Mouse (Mus musculus): Measurements from ENCODE around the gene Nek8.

Gene Nek8

DNA sequence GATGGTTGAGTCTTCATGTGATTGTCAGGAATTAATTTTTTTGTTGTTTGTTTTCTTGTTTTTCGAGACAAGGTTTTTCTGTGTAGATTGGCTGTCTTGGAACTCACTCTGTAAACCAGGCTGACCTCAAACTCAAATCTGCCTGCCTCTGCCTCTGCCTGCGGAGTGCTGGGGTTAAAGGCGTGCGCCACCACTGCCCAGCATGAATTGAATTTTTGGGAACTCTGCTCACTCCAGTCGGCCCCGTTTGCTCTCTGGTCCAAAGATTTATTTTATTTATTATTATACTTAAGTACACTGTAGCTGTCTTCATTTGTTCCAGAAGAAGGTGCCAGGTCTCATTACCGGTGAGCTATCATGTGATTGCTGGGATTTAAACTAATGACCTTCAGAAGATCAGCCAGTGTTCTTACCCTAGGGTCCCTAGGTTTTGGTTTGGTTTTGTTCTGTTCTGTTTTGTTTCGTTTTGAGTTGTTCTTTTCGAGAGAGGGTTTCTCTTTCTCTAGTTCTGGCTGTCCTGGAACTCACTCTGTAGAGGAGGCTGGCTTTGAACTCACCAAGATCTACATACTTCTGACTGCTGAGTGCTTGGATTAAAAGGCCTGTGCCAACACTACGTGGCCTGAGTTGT, 7.5 kb upstream of the Nek8 start:
- DNase-seq (ENCODE audit: low read depth, low spot score) = no peak

DNA sequence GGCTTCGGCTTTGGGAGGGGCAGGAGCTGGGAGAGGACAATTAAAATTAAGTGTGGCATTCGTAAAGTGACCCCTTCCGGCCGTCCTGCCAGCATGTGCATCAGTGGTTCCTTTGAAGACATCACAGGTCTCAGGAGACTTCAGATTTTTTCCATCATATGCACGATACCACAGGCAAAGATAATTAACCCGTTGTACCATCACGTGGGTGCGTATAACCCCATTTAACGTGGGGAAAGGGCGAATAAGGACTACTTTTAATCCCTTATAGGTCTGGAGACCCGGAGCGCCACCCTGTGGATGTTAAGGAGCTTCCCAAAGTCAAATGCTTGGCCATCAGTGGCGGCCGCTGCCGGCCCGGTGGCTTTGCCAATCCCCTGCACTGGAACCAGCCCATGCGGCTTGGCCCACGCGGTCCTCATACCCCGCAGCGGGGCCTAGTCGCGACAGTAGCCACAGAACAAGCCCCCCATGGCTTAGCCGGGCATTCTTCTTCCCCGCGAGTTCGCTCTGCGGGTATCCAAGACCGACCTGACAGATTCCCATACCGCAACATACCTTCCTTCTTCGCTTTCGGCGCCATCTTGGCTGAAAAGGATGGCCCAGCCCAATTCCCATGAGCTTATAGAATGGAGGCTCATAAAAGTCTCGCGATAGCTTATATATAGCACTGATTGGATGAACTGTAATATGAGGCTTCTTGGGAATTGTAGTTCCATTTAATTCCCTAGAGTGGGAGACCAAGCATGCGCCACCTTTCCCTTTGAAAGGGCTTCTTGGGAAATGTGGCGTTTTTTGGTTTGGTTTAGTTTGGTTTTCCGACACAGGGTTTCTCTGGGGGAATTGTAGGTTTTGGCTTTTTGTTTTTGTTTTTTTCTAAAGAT, 6.7 kb upstream of the Nek8 start, which contains the start of gene Rpl23a:
Gene Rpl23a, minus strand, starts transcription at position 624 of the 884 bp plus-strand sequence.
- peak; percentile 92 for DNase-seq (ENCODE audit: low read depth, low spot score)

DNA sequence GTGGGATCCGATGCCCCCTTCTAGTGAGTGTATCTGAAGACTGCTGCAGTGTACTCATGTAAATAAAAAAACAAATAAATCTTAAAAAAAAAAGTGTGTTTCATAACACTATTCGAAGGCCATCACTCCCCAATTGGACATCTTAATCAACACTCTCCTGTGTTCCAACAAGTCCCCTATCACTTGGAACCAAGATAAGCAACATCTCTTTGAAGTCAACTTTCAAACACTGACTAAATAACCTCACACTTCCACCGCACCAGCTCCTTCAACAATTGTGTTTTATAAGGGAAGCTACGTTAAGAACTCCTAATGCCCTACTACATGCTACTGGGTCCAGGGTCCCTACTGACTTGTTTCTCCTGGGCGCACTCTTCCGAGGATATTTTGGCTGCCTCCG, 6.0 kb upstream of the Nek8 start:
- no peak for DNase-seq (ENCODE audit: low read depth, low spot score)

DNA sequence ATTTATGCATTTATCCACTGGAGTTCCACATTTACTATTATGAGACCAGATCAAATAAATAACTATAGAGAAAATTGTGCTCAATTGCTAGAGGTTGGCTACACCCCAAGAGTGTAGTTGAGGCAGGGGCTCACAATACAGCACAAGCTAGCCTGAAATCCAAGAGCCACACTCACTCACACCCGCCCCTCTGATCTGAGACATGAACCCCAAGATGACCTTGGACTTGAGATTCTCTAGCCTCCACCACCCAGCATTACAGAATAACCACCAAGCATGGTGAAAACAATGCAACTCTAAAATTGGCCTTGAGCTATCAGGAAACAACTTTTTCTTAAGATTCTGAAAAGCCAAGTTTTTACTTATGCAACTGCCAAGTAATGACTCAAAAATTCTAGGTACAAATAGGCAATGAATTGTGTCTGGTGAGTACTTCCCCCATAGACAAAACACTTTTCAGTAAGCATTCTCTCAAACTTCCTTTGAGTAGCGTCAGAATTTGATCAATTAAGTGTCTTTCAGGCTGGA, 5.4 kb upstream of the Nek8 start:
- no peak for DNase-seq (ENCODE audit: low read depth, low spot score)

DNA sequence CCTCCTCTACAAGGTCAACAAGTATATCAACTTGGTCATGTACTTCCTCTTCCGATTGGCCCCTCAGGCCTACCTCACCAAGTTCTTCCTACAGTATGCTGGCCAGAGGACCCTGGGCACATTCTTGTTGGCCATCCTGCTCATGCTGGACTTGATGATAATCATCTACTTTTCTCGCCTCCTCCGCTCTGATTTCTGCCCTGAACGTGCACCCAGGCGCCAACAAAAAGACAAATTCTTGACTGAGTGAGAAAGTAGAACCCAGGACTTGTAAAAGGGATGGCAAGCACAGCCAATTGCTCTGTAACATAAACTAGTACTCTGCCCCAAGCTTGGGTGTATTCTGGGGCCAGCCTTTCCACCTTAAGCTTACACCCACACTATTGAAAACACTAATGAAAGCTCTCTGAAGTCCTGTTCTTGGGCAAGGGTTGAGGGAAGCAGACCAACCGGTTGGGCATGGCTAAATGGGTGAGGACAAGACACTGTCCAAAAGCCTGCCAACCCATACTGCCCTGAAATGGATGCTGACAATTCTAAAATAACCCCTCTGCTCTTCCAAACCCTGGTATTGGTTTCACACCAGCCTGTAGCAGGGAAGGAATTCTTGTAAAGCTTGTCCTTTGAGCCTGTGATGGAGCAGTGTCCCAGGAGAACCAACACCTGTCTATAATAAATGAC, 3.7 kb upstream of the Nek8 start:
- DNase-seq (ENCODE audit: low read depth, low spot score) = peak; percentile 11

DNA sequence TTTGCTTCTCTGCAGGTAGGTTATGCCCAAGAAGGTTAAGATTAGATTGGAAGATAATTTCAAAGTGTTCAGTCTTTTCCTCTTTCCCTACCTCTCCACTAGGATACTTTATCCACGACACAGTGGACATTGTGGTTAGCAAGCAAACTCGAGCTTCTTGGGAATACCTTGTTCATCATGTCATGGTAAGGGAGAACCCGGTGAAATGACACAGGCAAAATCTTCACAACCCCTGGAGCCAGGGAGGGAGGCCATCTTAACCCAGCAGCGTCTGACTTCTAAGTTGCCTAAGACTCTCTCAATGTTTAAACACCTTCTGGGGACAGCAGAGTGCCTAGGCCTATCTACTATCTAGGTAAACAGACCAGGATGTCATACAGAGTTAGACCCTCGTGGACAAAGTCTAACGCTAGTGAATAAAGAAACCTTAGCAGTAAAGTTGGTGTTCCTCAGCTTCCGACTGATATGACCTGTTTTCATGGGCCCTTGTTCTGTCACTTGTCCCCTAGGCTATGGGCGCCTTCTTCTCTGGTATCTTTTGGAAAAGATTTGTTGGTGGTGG, 3.0 kb upstream of the Nek8 start:
- DNase-seq (ENCODE audit: low read depth, low spot score) = peak; percentile 3

DNA sequence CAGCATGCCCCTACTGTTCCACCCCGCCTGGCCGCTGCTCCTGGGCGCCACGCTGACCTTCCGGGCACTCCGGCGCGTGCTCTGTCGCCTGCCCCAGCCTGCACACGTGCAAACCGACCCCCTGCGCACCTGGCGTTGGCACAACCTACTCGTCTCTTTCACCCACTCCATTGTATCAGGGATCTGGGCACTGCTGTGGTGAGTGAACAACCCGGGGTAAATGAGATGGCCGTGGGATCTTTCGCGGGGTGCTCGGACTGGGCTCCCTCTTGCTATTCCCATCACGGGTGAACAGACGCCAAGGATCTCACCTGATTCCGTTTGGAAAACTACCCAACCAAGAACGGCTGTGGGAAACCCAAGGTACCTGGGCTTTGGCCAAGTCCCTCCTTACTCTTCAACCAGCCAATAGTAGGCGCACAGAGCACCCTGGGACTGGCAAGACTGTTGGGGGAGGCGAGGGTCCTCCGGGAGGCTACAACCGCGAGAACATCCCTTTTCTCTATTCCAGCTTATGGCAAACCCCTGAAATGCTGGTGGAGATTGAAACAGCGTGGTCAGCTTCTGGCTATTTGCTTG, 2.5 kb upstream of the Nek8 start:
- DNase-seq (ENCODE audit: low read depth, low spot score) = peak; percentile 37

DNA sequence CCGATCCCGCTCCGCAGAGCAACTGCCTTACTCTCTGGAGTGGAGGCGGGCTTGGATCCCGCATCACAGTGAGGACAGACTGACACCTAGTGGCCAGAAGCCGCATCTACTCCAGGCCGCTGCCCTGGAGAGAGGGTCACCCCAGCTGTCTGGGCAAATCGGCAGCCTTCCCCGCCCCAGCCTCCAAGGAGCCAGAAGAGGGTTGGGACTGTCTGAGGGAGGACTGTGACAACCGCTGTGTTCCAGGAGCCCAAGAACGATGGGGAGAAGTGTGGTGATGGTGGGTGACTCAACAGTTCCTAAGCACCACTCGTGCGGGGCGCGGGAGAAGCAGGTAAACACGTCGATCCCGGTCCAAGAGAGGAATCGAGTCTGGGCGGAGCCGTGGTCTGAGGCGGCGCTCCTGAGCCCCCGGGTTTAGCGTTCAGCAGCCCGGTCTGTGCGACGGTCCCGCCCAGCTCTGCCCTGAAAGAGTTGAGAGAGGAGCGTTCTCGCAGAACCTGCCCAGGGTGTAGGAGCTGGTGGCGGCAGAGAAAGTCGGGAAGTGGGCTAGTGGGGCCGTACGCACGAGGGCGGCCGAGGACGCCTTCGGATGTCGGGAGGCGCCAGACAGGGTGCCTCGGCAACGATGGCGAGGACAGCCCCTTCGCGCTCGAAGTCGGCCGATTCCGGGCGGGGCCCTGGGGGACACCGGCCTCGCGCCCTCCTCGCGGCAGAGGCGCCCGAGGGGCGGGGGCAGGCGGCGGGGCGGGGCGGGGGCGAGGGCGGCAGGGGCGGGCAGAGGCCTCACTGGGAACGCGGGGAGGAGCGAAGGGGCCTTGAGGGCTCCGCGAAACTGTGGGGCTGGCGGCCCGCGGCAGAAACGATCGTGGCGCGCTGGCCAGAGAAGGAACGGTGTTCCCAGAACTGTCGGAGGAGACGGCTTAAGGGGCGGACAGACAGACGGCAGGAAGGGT, 1.7 kb upstream of the Nek8 start:
- peak; percentile 91 for DNase-seq (ENCODE audit: low read depth, low spot score)

DNA sequence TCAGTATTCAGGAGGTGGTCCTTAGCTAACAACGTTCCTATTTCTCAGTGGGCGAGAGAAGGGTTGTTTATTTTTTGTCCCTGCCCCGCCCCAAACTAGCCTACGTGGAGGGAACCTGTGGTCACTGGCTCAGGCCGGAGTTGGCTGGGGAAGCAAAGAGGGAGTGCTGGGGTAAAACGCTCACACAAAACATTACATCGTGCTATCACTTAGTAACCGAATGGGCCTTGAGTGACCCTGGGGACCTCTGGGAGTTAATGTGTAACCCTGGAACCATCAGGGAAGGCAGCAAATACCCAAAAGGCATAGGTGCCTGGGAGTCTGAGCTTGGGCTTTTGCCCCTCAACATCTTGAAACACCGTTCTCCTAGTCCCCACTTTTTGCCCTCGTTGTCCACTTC, 962 bp upstream of the Nek8 start:
- no peak for DNase-seq (ENCODE audit: low read depth, low spot score)

DNA sequence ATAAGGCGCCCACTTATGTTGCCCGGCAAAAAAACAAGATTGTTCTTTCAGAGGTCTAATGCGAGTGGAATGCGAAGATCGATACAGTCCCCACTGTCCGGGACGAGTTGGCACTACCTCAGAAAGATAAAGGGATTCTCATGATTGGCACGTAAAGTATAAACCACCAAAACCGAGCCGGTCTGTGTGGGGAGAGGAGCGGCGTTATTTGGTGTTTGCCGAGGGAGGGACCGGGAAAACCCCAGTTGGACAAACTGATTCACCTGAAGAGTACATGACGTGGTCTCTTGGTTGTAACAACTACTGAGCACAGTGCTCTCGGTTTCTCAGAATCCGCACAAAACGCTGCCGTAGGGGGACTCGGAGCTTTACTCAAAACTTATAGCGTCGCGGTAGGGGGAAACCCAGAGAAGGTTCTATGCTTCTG, 443 bp upstream of the Nek8 start:
- DNase-seq (ENCODE audit: low read depth, low spot score) = peak; percentile 82

DNA sequence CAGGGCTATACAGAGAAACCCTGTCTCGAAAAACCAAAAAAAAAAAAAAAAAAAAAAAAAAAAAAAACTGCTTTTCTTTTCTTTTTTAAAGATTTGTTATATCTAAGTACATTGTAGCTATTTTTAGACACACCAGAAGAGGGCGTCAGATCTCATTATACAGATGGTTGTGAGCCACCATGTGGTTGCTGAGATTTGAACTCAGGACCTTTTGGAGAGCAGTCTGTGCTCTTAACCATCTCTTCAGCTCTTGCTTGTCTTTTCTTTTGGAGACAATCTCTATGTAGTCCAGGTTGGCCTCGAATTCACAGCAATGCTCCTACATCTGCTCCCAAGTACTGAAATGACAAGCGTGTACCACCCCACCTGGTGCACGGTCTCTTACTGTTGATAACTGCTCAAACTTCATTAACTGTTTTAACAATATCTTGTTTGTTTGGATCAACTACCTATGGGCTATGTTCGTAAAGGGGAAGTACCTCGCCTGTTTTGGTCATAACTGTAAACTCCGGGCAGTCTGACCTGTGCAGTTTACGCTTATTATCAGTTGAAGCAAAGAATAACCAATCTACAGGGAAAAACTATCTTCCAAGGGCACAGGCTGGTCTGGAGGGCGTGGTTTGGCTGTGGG, 589 bp downstream of the Nek8 start:
- no peak for DNase-seq (ENCODE audit: low read depth, low spot score)

DNA sequence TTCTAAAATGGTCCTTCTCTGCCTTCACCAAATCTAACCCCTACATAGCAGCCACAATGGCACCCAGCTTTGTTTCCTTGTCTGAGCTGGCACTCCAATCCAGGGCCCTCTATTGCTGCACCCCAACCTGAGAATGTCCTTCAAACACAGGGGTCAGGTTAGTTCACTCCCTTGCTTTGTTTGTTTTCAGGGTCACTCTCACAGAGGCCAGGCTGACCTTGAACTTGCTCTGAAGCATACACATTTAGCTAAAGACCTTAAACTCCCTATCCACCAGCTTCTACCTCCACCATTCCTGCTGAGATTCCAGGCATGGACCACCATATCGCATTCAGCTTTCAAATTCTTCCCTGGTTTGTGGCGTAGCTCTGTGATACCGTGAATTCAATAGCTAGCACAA, 2.0 kb downstream of the Nek8 start:
- no peak for DNase-seq (ENCODE audit: low read depth, low spot score)

DNA sequence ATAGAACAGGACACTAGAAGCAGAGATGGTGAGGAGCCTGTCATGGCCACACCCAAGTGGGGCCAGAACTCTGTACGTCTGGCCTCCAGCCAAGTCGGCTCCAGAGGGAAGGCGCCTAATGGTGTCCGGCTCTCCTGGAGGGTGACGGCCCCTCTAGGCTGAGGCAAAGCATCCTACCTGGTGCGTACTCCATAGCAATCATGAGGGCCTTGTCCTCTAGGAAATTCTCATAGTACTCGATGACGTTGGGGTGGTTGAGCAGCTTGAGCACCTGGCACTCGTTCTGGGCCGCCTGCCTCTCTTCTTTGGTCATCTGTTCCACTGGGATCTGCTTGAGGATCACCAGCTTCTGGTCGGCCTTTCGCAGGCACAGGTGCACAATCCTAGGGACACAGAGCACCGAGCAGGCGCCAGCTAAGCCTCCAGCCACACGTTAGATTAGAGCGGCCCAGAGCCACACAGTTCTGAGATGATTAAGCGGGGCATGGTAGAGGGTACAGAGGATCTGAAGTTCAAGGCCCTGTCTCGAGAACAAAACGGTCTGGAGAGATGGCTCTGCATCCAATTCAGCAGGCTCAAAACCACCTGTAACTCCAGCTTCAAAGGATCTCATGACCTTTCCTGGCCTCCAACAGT, 3.6 kb downstream of the Nek8 start:
- no peak for DNase-seq (ENCODE audit: low read depth, low spot score)

DNA sequence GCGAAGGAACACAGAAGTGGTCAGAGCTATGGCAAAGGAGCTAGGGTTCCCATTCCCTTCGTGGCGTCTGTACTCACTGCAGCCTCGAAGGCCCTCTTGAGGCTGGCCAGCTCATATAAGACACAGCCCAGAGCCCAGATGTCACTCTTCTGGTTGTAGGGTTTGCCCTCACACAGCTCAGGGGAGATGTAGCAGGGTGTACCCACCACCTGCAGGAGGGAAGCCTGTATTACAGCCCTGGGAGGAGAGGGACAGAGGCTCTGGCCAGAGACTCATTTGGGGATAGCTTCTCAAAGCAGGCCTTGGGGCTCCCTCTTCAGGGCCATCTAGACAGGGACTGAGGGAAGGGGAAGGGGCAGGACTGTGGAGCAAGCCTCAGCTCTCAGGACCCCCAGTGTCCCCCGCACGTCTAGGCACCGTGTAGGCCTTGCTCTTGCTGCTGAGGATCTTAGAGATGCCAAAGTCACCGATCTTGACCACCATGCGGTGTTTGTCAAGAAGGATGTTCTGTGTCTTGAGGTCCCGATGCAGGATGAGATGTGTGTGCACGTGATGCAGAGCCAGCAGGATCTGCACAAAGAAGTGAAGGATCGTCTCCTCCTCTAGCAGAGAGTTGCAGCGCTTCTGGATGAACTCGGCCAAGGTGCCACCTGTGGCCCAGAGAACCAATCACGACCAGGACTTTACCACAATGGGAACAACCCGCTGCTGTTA, 4.3 kb downstream of the Nek8 start:
- DNase-seq (ENCODE audit: low read depth, low spot score) = no peak

DNA sequence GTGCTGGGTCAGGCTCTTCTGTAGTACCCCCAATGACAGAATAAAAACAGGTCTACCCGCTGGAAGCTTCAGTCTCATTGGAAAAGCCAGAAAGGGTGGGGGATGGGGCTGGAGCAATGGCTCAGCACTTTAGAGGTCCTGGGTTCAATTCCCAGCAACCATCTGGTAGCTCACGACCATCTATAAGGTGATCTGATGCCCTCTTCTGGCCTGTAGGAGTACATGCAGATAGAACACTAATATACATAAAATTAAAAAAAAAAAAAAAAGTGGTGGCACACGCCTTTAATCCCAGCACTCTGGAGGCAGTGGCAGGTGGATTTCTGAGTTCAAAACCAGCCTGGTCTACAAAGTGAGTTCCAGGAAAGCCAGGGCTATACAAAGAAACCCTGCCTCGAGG, 5.1 kb downstream of the Nek8 start:
- DNase-seq (ENCODE audit: low read depth, low spot score) = peak; percentile 35

DNA sequence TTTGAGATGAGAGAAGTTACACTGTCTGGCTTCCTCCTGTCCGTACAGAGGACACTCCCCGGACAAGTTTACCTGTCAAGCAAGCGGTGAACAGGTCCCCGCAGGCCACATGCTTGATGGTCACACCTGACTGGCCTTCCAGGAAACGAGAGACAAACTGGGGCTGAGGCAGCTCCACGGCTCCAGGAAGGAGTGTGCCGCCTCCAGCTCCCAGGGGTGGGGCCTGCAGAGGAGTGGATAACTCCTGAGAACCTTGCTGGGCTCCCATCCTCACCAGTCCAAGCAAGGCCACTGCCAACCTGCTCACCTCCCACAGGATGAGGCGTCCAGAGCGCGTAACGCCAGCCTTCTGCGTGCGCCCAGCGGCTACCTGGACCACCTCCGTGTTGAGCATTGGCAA, 6.2 kb downstream of the Nek8 start:
- DNase-seq (ENCODE audit: low read depth, low spot score) = no peak

DNA sequence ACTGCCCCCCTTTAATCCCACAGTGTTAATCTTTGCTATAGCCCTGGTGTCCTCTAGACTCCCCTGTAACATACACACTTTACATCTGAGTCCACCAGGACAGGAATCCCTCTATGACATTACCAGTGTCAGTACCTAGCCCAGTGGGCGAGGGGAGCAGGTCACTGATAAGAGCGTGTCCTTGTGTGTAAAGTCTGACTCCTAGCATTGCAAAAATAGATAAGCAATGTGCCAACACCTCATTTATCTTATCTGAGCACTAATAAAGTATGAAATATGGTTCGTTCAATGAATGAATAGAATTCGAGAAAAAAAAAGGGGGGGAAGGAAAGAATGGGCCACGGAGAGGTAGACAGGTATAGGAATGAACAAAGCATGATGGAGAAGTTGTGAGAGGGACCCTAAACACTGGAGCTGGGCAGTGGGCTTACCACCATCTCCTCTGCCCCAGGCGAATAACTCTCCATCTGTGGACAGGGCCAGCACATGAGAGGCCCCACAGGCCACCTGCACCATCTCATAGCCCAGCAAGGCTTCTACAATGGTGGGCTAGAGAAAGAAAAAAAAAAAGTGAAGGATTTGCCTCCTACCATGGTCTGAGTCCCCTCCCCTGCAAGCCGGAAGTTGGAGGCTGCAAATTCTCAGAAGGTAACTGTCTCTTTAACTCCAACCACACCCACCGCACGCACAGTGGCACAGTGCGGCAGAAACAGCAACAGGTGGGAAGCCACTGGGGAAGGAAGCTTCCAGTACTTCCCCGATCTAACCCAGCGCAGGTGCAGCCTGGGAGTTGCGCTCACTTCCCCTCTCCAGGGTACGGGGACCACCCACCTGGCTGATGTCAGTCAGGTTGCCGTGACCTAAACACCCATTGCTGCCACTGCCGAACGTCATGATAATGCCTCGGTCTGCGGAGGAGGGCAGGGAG, 7.7 kb downstream of the Nek8 start:
- DNase-seq (ENCODE audit: low read depth, low spot score) = peak; percentile 84
